Mouse (Mus musculus): ENCODE results near the gene Smpd4. TPM values are rescaled to one million over a fixed set of nuclear protein-coding genes. Genes with fewer than 3 reads are reported as not detected.

Smpd4 gene
- polyA plus RNA-seq, 1 experiment = 196 TPM

- Histone ChIP-seq H3K4me1 (ENCODE audit: control insufficient read depth, insufficient read depth, low read length) (no peaks in the 10 kb centered on the region), H3K27ac (ENCODE audit: insufficient read depth, low read length) (no peak overlapping the region), H3K4me3 (ENCODE audit: insufficient read depth, low read length) (no peak overlapping the region)
- no peak for TF ChIP-seq POLR2A (IDR thresholded peaks at IDR 0.05; ENCODE audit: extremely low read depth, insufficient read depth, low read length)
- no peak for TF ChIP-seq CTCF (IDR thresholded peaks at IDR 0.05; ENCODE audit: extremely low read depth, insufficient read depth, low read length)
These were observed 17.8 kb downstream of the Smpd4 start for GRCm38 (mm10) chr16:17636904-17637303.

DNA sequence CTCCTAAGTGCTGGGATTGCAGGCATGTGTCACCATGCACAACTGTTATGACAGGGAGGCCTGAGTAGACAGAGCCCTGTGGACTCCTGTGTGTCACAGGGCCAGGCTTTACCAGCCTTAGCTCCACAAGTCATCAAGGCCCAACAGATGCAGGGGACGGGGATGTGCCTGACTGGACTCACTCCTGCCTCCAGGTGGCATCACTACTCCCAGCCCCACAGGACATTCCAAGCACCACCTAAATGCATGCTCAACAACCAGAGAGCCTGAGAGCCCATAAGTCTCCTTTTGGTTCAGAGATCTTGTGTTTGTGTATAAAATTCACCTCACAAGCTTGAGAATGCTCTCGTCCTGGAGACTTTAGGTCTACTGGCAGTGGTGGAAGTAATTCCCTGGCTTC lies 18.5 kb downstream of the Smpd4 start:
- Histone ChIP-seq H3K4me1 (ENCODE audit: control insufficient read depth, insufficient read depth, low read length) (no peaks in the 10 kb centered on the region), H3K4me3 (ENCODE audit: insufficient read depth, low read length) (no peak overlapping the region), H3K27ac (ENCODE audit: insufficient read depth, low read length) (no peak overlapping the region)
- TF ChIP-seq CTCF (IDR thresholded peaks at IDR 0.05; ENCODE audit: extremely low read depth, insufficient read depth, low read length) (no peak), POLR2A (IDR thresholded peaks at IDR 0.05; ENCODE audit: extremely low read depth, insufficient read depth, low read length) (no peak)

GRCm38 (mm10) chr16:17638036-17638628 lies 19.0 kb downstream of the Smpd4 start:
- no peak overlapping the region for H3K27ac ChIP-seq (ENCODE audit: insufficient read depth, low read length)
- no peak overlapping the region for H3K4me3 ChIP-seq (ENCODE audit: insufficient read depth, low read length)
- no peaks in the 10 kb centered on the region for H3K4me1 ChIP-seq (ENCODE audit: control insufficient read depth, insufficient read depth, low read length)
- TF ChIP-seq POLR2A (IDR thresholded peaks at IDR 0.05; ENCODE audit: extremely low read depth, insufficient read depth, low read length) (no peak), CTCF (IDR thresholded peaks at IDR 0.05; ENCODE audit: extremely low read depth, insufficient read depth, low read length) (no peak)

DNA sequence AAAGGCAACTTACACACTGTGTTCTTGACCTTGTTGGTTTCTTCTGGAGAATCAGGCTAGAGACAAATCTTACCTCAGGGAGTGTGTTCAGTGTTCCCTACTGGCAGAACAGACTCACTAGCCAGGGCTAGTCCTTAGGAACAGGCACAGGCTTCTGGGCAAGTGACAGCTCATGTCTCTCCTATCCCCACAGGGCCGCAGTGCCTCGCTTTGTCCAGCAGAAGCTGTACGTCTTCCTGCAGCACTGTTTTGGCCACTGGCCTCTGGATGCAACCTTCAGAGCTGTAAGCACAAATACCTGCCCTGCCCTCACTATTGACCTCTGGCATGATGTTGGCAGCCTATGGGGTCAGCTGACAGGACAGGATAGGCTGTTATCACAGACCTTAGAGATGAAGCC lies 19.9 kb downstream of the Smpd4 start:
- H3K4me1 ChIP-seq (ENCODE audit: control insufficient read depth, insufficient read depth, low read length) = no peaks in the 10 kb centered on the region; the same call in 1 of the 2 replicates
- H3K4me3 ChIP-seq (ENCODE audit: insufficient read depth, low read length) = no peak overlapping the region
- no peak overlapping the region for H3K27ac ChIP-seq (ENCODE audit: insufficient read depth, low read length)
- TF ChIP-seq CTCF (IDR thresholded peaks at IDR 0.05; ENCODE audit: extremely low read depth, insufficient read depth, low read length) (no peak), POLR2A (IDR thresholded peaks at IDR 0.05; ENCODE audit: extremely low read depth, insufficient read depth, low read length) (no peak)

DNA sequence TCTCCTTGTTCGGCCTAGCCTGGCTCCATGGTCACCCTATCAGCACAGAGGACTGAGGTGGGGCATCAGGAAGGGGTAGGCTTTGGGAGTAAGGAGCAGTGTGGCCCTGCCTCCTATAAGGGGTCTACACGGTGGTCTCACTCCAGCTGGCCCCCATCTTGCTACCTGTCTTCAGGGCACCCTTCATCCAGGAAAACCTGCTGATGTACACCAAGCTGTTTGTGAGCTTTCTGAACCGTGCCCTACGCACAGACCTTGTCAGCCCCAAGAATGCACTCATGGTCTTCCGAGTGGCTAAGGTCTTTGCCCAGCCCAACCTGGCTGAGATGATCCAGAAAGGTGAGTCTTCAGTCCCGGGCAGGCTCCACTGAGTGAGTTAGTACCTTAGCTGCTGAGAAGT lies 20.8 kb downstream of the Smpd4 start:
- H3K27ac ChIP-seq (ENCODE audit: insufficient read depth, low read length) = no peak overlapping the region
- no peaks in the 10 kb centered on the region; the same call in 1 of the 2 replicates for H3K4me1 ChIP-seq (ENCODE audit: control insufficient read depth, insufficient read depth, low read length)
- no peak overlapping the region for H3K4me3 ChIP-seq (ENCODE audit: insufficient read depth, low read length)
- TF ChIP-seq CTCF (IDR thresholded peaks at IDR 0.05; ENCODE audit: extremely low read depth, insufficient read depth, low read length) (no peak), POLR2A (IDR thresholded peaks at IDR 0.05; ENCODE audit: extremely low read depth, insufficient read depth, low read length) (no peak)

GRCm38 (mm10) chr16:17640706-17641105 lies 21.6 kb downstream of the Smpd4 start:
- no peak overlapping the region for H3K4me3 ChIP-seq (ENCODE audit: insufficient read depth, low read length)
- H3K4me1 ChIP-seq (ENCODE audit: control insufficient read depth, insufficient read depth, low read length) = no peaks in the 10 kb centered on the region; the same call in 1 of the 2 replicates
- H3K27ac ChIP-seq (ENCODE audit: insufficient read depth, low read length) = no peak overlapping the region
- no peak for TF ChIP-seq CTCF (IDR thresholded peaks at IDR 0.05; ENCODE audit: extremely low read depth, insufficient read depth, low read length)

DNA sequence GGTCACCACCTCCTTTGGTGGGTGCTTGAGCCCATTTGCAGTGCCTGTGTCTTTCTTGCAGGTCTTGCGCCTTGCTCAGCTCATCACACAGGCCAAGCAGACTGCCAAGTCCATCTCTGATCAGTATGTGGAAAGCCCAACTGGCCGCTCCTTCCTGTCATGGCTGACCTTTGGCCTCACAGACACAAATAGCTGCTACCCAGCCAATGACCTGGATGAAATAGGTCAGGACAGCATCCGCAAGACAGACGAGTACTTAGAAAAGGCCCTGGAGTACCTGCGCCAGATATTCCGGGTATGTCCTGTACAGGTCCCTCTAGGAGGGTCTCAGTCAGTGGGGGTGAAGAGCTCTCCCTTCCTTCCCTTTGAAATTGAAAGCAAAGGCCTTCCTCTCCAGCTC lies 22.1 kb downstream of the Smpd4 start:
- Histone ChIP-seq H3K4me3 (ENCODE audit: insufficient read depth, low read length) (no peak overlapping the region), H3K4me1 (ENCODE audit: control insufficient read depth, insufficient read depth, low read length) (no peaks in the 10 kb centered on the region; the same call in 1 of the 2 replicates), H3K27ac (ENCODE audit: insufficient read depth, low read length) (no peak overlapping the region)
- no peak for TF ChIP-seq POLR2A (IDR thresholded peaks at IDR 0.05; ENCODE audit: extremely low read depth, insufficient read depth, low read length)
- no peak for TF ChIP-seq CTCF (IDR thresholded peaks at IDR 0.05; ENCODE audit: extremely low read depth, insufficient read depth, low read length)

- Histone ChIP-seq H3K4me1 (ENCODE audit: control insufficient read depth, insufficient read depth, low read length) (no peaks in the 10 kb centered on the region; the same call in 1 of the 2 replicates), H3K4me3 (ENCODE audit: insufficient read depth, low read length) (no peak overlapping the region), H3K27ac (ENCODE audit: insufficient read depth, low read length) (no peak overlapping the region)
- TF ChIP-seq CTCF (IDR thresholded peaks at IDR 0.05; ENCODE audit: extremely low read depth, insufficient read depth, low read length) (no peak), POLR2A (IDR thresholded peaks at IDR 0.05; ENCODE audit: extremely low read depth, insufficient read depth, low read length) (no peak)
These were observed 23.2 kb downstream of the Smpd4 start for GRCm38 (mm10) chr16:17642311-17642710.

- Histone ChIP-seq H3K27ac (ENCODE audit: insufficient read depth, low read length) (no peak overlapping the region), H3K4me1 (ENCODE audit: control insufficient read depth, insufficient read depth, low read length) (no peaks in the 10 kb centered on the region; the same call in 1 of the 2 replicates), H3K4me3 (ENCODE audit: insufficient read depth, low read length) (no peak overlapping the region)
- TF ChIP-seq POLR2A (IDR thresholded peaks at IDR 0.05; ENCODE audit: extremely low read depth, insufficient read depth, low read length) (no peak), CTCF (IDR thresholded peaks at IDR 0.05; ENCODE audit: extremely low read depth, insufficient read depth, low read length) (no peak)
These were observed 24.4 kb downstream of the Smpd4 start for GRCm38 (mm10) chr16:17643437-17643990.
